Mouse (Mus musculus): ENCODE results near the gene Gm28035. TPM values are rescaled to one million over a fixed set of nuclear protein-coding genes. Genes with fewer than 3 reads are reported as not detected.

The Gm28035 gene
- 0.16 and 0.18 TPM in 2 replicates for polyA plus RNA-seq (2015; fragmentation: Nextera tagmentation; extraction: Ambion mirVana)

- no peak within 1 kb of the TSS for H3K4me3 ChIP-seq (ENCODE audit: low read length)
- peaks cover 22% of the 10 kb centered on the region for H3K36me3 ChIP-seq (ENCODE audit: control insufficient read depth, insufficient read depth, low read length)
- no peaks in the 10 kb centered on the region for H3K27me3 ChIP-seq (ENCODE audit: control insufficient read depth, insufficient read depth, low read depth, low read length)
- peak within 1 kb of the TSS; percentile 4; the same call in 1 of the 2 replicates for H3K9ac ChIP-seq (ENCODE audit: low read length)
- peaks cover 29% of the 10 kb centered on the region for H3K4me1 ChIP-seq (replicated peaks; ENCODE audit: control insufficient read depth, insufficient read depth, low read length)
- peak within 1 kb of the TSS; percentile 77 for H3K27ac ChIP-seq (ENCODE audit: low read length)
- H3K4me2 ChIP-seq (ENCODE audit: low read depth, low read length) = peak within 1 kb of the TSS; percentile 79
- WGBS = 65% methylated on average over 2 of the region's 2 CpGs
- no peak for ATAC-seq (ENCODE audit: low read depth)
- H3K9me3 ChIP-seq (ENCODE audit: control insufficient read depth, low read length) = no peaks in the 10 kb centered on the region
These were observed at the start of gene Gm28035 for GRCm38 (mm10) chr2:30240267-30240666. Gene Gm28035, plus strand, starts transcription at chr2:30240567.

GRCm38 (mm10) chr2:30191790-30192580, 48.4 kb upstream of the Gm28035 start:
- ATAC-seq (ENCODE audit: low read depth) = no peak
- Histone ChIP-seq H3K9me3 (ENCODE audit: control insufficient read depth, low read length) (no peaks in the 10 kb centered on the region), H3K4me2 (ENCODE audit: low read depth, low read length) (no peak overlapping the region), H3K27me3 (ENCODE audit: control insufficient read depth, insufficient read depth, low read depth, low read length) (no peaks in the 10 kb centered on the region), H3K4me1 (replicated peaks; ENCODE audit: control insufficient read depth, insufficient read depth, low read length) (no peaks in the 10 kb centered on the region), H3K9ac (ENCODE audit: low read length) (no peak overlapping the region), H3K27ac (ENCODE audit: low read length) (no peak overlapping the region), H3K4me3 (ENCODE audit: low read length) (no peak overlapping the region), H3K36me3 (ENCODE audit: control insufficient read depth, insufficient read depth, low read length) (no peaks in the 10 kb centered on the region)
- 85% methylated on average over 12 of the region's 12 CpGs for WGBS

GRCm38 (mm10) chr2:30194656-30195055, 45.7 kb upstream of the Gm28035 start:
- Histone ChIP-seq H3K9ac (ENCODE audit: low read length) (no peak overlapping the region), H3K36me3 (ENCODE audit: control insufficient read depth, insufficient read depth, low read length) (no peaks in the 10 kb centered on the region), H3K4me1 (replicated peaks; ENCODE audit: control insufficient read depth, insufficient read depth, low read length) (peaks cover 3% of the 10 kb centered on the region; the same call in 1 of the 2 replicates), H3K9me3 (ENCODE audit: control insufficient read depth, low read length) (no peaks in the 10 kb centered on the region), H3K4me3 (ENCODE audit: low read length) (no peak overlapping the region), H3K27me3 (ENCODE audit: control insufficient read depth, insufficient read depth, low read depth, low read length) (no peaks in the 10 kb centered on the region), H3K27ac (ENCODE audit: low read length) (no peak overlapping the region), H3K4me2 (ENCODE audit: low read depth, low read length) (no peak overlapping the region)
- WGBS = 84% methylated on average over 3 of the region's 3 CpGs
- ATAC-seq (ENCODE audit: low read depth) = no peak

GRCm38 (mm10) chr2:30198021-30198420, 42.3 kb upstream of the Gm28035 start:
- H3K27ac ChIP-seq (ENCODE audit: low read length) = no peak overlapping the region
- H3K4me2 ChIP-seq (ENCODE audit: low read depth, low read length) = no peak overlapping the region
- H3K4me3 ChIP-seq (ENCODE audit: low read length) = no peak overlapping the region
- H3K9ac ChIP-seq (ENCODE audit: low read length) = no peak overlapping the region
- 68% methylated on average over 4 of the region's 4 CpGs for WGBS
- no peaks in the 10 kb centered on the region for H3K36me3 ChIP-seq (ENCODE audit: control insufficient read depth, insufficient read depth, low read length)
- H3K9me3 ChIP-seq (ENCODE audit: control insufficient read depth, low read length) = no peaks in the 10 kb centered on the region
- no peak for ATAC-seq (ENCODE audit: low read depth)
- peaks cover 10% of the 10 kb centered on the region; the same call in 1 of the 2 replicates for H3K4me1 ChIP-seq (replicated peaks; ENCODE audit: control insufficient read depth, insufficient read depth, low read length)
- H3K27me3 ChIP-seq (ENCODE audit: control insufficient read depth, insufficient read depth, low read depth, low read length) = no peaks in the 10 kb centered on the region

GRCm38 (mm10) chr2:30199984-30200383, 40.4 kb upstream of the Gm28035 start:
- H3K4me1 ChIP-seq (replicated peaks; ENCODE audit: control insufficient read depth, insufficient read depth, low read length) = peaks cover 17% of the 10 kb centered on the region
- ATAC-seq (ENCODE audit: low read depth) = 0 out of 2 replicates have a peak, but pooled peaks have one; percentile 13
- H3K27ac ChIP-seq (ENCODE audit: low read length) = peak overlapping the region; percentile 59
- no peaks in the 10 kb centered on the region for H3K36me3 ChIP-seq (ENCODE audit: control insufficient read depth, insufficient read depth, low read length)
- no peak overlapping the region for H3K4me2 ChIP-seq (ENCODE audit: low read depth, low read length)
- no peak overlapping the region for H3K9ac ChIP-seq (ENCODE audit: low read length)
- H3K9me3 ChIP-seq (ENCODE audit: control insufficient read depth, low read length) = no peaks in the 10 kb centered on the region
- no peaks in the 10 kb centered on the region for H3K27me3 ChIP-seq (ENCODE audit: control insufficient read depth, insufficient read depth, low read depth, low read length)
- H3K4me3 ChIP-seq (ENCODE audit: low read length) = no peak overlapping the region
- WGBS = 18% methylated on average over 1 of the region's 1 CpGs

- no peaks in the 10 kb centered on the region for H3K27me3 ChIP-seq (ENCODE audit: control insufficient read depth, insufficient read depth, low read depth, low read length)
- peaks cover 17% of the 10 kb centered on the region for H3K4me1 ChIP-seq (replicated peaks; ENCODE audit: control insufficient read depth, insufficient read depth, low read length)
- no peaks in the 10 kb centered on the region for H3K9me3 ChIP-seq (ENCODE audit: control insufficient read depth, low read length)
- 47% methylated on average over 5 of the region's 5 CpGs for WGBS
- peak; percentile 48; the same call in 1 of the 2 replicates for ATAC-seq (ENCODE audit: low read depth)
- H3K27ac ChIP-seq (ENCODE audit: low read length) = peak overlapping the region; percentile 59
- H3K36me3 ChIP-seq (ENCODE audit: control insufficient read depth, insufficient read depth, low read length) = no peaks in the 10 kb centered on the region
- no peak overlapping the region for H3K4me2 ChIP-seq (ENCODE audit: low read depth, low read length)
- no peak overlapping the region for H3K4me3 ChIP-seq (ENCODE audit: low read length)
- H3K9ac ChIP-seq (ENCODE audit: low read length) = no peak overlapping the region
These were observed 39.9 kb upstream of the Gm28035 start for GRCm38 (mm10) chr2:30200388-30200925.

- H3K9me3 ChIP-seq (ENCODE audit: control insufficient read depth, low read length) = no peaks in the 10 kb centered on the region
- no peaks in the 10 kb centered on the region for H3K36me3 ChIP-seq (ENCODE audit: control insufficient read depth, insufficient read depth, low read length)
- no peak overlapping the region for H3K27ac ChIP-seq (ENCODE audit: low read length)
- no peaks in the 10 kb centered on the region for H3K27me3 ChIP-seq (ENCODE audit: control insufficient read depth, insufficient read depth, low read depth, low read length)
- H3K4me1 ChIP-seq (replicated peaks; ENCODE audit: control insufficient read depth, insufficient read depth, low read length) = peaks cover 22% of the 10 kb centered on the region
- WGBS = 78% methylated on average over 7 of the region's 7 CpGs
- H3K4me2 ChIP-seq (ENCODE audit: low read depth, low read length) = no peak overlapping the region
- H3K9ac ChIP-seq (ENCODE audit: low read length) = no peak overlapping the region
- no peak for ATAC-seq (ENCODE audit: low read depth)
- no peak overlapping the region for H3K4me3 ChIP-seq (ENCODE audit: low read length)
These were observed 36.9 kb upstream of the Gm28035 start for GRCm38 (mm10) chr2:30203439-30203838.

GRCm38 (mm10) chr2:30205255-30205628, 35.1 kb upstream of the Gm28035 start:
- Histone ChIP-seq H3K4me2 (ENCODE audit: low read depth, low read length) (peak overlapping the region; percentile 70), H3K27ac (ENCODE audit: low read length) (peak overlapping the region; percentile 90), H3K4me3 (ENCODE audit: low read length) (peak overlapping the region; percentile 77), H3K9me3 (ENCODE audit: control insufficient read depth, low read length) (no peaks in the 10 kb centered on the region), H3K4me1 (replicated peaks; ENCODE audit: control insufficient read depth, insufficient read depth, low read length) (peaks cover 16% of the 10 kb centered on the region), H3K36me3 (ENCODE audit: control insufficient read depth, insufficient read depth, low read length) (no peaks in the 10 kb centered on the region), H3K9ac (ENCODE audit: low read length) (peak overlapping the region; percentile 76), H3K27me3 (ENCODE audit: control insufficient read depth, insufficient read depth, low read depth, low read length) (no peaks in the 10 kb centered on the region)
- peak; percentile 69 for ATAC-seq (ENCODE audit: low read depth)
- WGBS = under 1% methylated on average over 13 of the region's 13 CpGs

- H3K4me2 ChIP-seq (ENCODE audit: low read depth, low read length) = peak within 1 kb of the TSS; percentile 70
- no peaks in the 10 kb centered on the region for H3K9me3 ChIP-seq (ENCODE audit: control insufficient read depth, low read length)
- peak within 1 kb of the TSS; percentile 90 for H3K27ac ChIP-seq (ENCODE audit: low read length)
- peaks cover 14% of the 10 kb centered on the region for H3K4me1 ChIP-seq (replicated peaks; ENCODE audit: control insufficient read depth, insufficient read depth, low read length)
- H3K36me3 ChIP-seq (ENCODE audit: control insufficient read depth, insufficient read depth, low read length) = no peaks in the 10 kb centered on the region
- WGBS = under 1% methylated on average over 44 of the region's 44 CpGs
- peak; percentile 98 for ATAC-seq (ENCODE audit: low read depth)
- H3K4me3 ChIP-seq (ENCODE audit: low read length) = peak within 1 kb of the TSS; percentile 77
- H3K27me3 ChIP-seq (ENCODE audit: control insufficient read depth, insufficient read depth, low read depth, low read length) = no peaks in the 10 kb centered on the region
- peak within 1 kb of the TSS; percentile 76 for H3K9ac ChIP-seq (ENCODE audit: low read length)
These were observed 34.6 kb upstream of the Gm28035 start, which contains the start of gene Kyat1 for GRCm38 (mm10) chr2:30205629-30206357. Gene Kyat1, minus strand, starts transcription at chr2:30205847.
